Mouse (Mus musculus) ovary, adult 10 weeks (tissue): ENCODE results near the gene Olfr670. TPM values are rescaled to one million over a fixed set of nuclear protein-coding genes. Genes with fewer than 3 reads are reported as not detected.

Experiments used
- polyA plus RNA-seq: library from polyadenylated mRNA; stranded (reverse); fragments of 350-450 nt; fragmentation: Illumina TruSeq; extraction: RNeasy Lipid Tissue Mini Kit (QIAGEN cat#74804); gene quantifications from one replicate; pipeline ENCODE4 v1.2.3, GENCODE M21; 2014

Olfr670 gene
- polyA plus RNA-seq: not detected

GRCm38 (mm10) chr7:104962520-104962919 is at the start of gene Olfr670:
Gene Olfr670 (minus strand): TSS chr7:104962620.

GRCm38 (mm10) chr7:105001929-105002328 is 39.5 kb upstream of the Olfr670 start, which contains the start of gene Olfr672:
Gene Olfr672 (minus strand): TSS chr7:105002029.

GRCm38 (mm10) chr7:104979026-104979425 is 16.6 kb upstream of the Olfr670 start, which contains the start of gene Olfr671:
Gene Olfr671 (minus strand): TSS chr7:104979126.

GRCm38 (mm10) chr7:104933940-104934339 is 28.5 kb downstream of the Olfr670 start, which contains the start of gene Olfr669:
Gene Olfr669 (plus strand): TSS chr7:104934240.

GRCm38 (mm10) chr7:104927957-104928356 is 34.5 kb downstream of the Olfr670 start, which contains the start of gene Olfr668:
Gene Olfr668 (minus strand): TSS chr7:104928057.

GRCm38 (mm10) chr7:104921382-104921781 is 41.0 kb downstream of the Olfr670 start, which contains the start of gene Olfr667:
Gene Olfr667 (minus strand): TSS chr7:104921482.

Other genes starting within 250 kb of the Olfr670 start
- not detected for gene Usp17le, start 185.2 kb downstream of the Olfr670 start, polyA plus RNA-seq
- not detected for gene Usp17lb, start 120.0 kb downstream of the Olfr670 start, polyA plus RNA-seq
- not detected for gene Usp17la, start 105.6 kb downstream of the Olfr670 start, polyA plus RNA-seq
- gene Olfr665, start 84.6 kb downstream of the Olfr670 start, polyA plus RNA-seq: not detected
- gene Olfr666, start 66.7 kb downstream of the Olfr670 start, polyA plus RNA-seq: not detected
- not detected for gene Olfr667, start 41.1 kb downstream of the Olfr670 start, polyA plus RNA-seq
- not detected for gene Olfr668, start 34.6 kb downstream of the Olfr670 start, polyA plus RNA-seq
- gene Olfr669, start 28.4 kb downstream of the Olfr670 start, polyA plus RNA-seq: not detected
- gene Olfr671, start 16.5 kb upstream of the Olfr670 start, polyA plus RNA-seq: not detected
- gene Olfr672, start 39.4 kb upstream of the Olfr670 start, polyA plus RNA-seq: not detected
- gene Olfr675, start 65.8 kb upstream of the Olfr670 start, polyA plus RNA-seq: not detected
- not detected for gene Olfr676, start 70.1 kb upstream of the Olfr670 start, polyA plus RNA-seq
- not detected for gene Olfr677, start 88.8 kb upstream of the Olfr670 start, polyA plus RNA-seq
- gene Olfr678, start 101.9 kb upstream of the Olfr670 start, polyA plus RNA-seq: not detected
- not detected for gene Olfr679, start 118.6 kb upstream of the Olfr670 start, polyA plus RNA-seq
- not detected for gene Olfr680-ps1, start 130.2 kb upstream of the Olfr670 start, polyA plus RNA-seq
- not detected for gene Olfr681, start 154.2 kb upstream of the Olfr670 start, polyA plus RNA-seq
- gene Olfr683, start 184.4 kb upstream of the Olfr670 start, polyA plus RNA-seq: not detected
- gene Olfr684, start 201.0 kb upstream of the Olfr670 start, polyA plus RNA-seq: not detected
- gene Olfr685, start 223.4 kb upstream of the Olfr670 start, polyA plus RNA-seq: not detected
- not detected for gene Olfr686, start 244.9 kb upstream of the Olfr670 start, polyA plus RNA-seq